Mouse (Mus musculus) olfactory bulb, adult 2 months (tissue): ENCODE results near the gene Ccdc9b. TPM values are rescaled to one million over a fixed set of nuclear protein-coding genes. Genes with fewer than 3 reads are reported as not detected.

Experiments used
- H3K27ac ChIP-seq: fragments of 200-500 bp; 2 replicates; pipeline ENCODE4 v1.5.1; 2012; ENCODE audit warnings: low read depth, low read length; ENCODE audit not compliant: insufficient read depth
- H3K4me1 ChIP-seq: fragments of 200-500 bp; 2 replicates; pipeline ENCODE4 v1.6.1; 2012; ENCODE audit warnings: low read length; ENCODE audit not compliant: control insufficient read depth, insufficient read depth
- H3K4me3 ChIP-seq: fragments of 200-500 bp; 2 replicates; pipeline ENCODE4 v1.5.1; 2012; ENCODE audit warnings: mild to moderate bottlenecking, low read depth, low read length, moderate library complexity; ENCODE audit not compliant: insufficient read depth
- CTCF ChIP-seq: fragments of 200-500 bp; IDR thresholded peaks from 2 replicates; pipeline ENCODE4 v1.5.1; 2012; ENCODE audit warnings: low read depth, mild to moderate bottlenecking, low read length, moderate library complexity; ENCODE audit not compliant: insufficient read depth
- POLR2A ChIP-seq: fragments of 200-500 bp; IDR thresholded peaks from 2 replicates; pipeline ENCODE4 v1.6.1; 2012; ENCODE audit warnings: mild to moderate bottlenecking, low read depth, low read length, moderate library complexity; ENCODE audit not compliant: insufficient read depth
- WGBS: fragments of 180-500 bp; shearing (Covaris S2); methylation state at CpG from one replicate; pipeline ENCODE4 v1.1.7; 2018; 5-methylcytosine and 5-hydroxymethylcytosine counted together
- polyA plus RNA-seq: library from polyadenylated mRNA; stranded (reverse); fragments of >200 nt; gene quantifications from 2 replicates; pipeline ENCODE4 v1.2.4, GENCODE M21; 2012; ENCODE audit warnings: low replicate concordance; ENCODE audit not compliant: missing spikeins, insufficient read depth, insufficient read length

The Ccdc9b gene
- polyA plus RNA-seq, 1 experiment: not detected

DNA sequence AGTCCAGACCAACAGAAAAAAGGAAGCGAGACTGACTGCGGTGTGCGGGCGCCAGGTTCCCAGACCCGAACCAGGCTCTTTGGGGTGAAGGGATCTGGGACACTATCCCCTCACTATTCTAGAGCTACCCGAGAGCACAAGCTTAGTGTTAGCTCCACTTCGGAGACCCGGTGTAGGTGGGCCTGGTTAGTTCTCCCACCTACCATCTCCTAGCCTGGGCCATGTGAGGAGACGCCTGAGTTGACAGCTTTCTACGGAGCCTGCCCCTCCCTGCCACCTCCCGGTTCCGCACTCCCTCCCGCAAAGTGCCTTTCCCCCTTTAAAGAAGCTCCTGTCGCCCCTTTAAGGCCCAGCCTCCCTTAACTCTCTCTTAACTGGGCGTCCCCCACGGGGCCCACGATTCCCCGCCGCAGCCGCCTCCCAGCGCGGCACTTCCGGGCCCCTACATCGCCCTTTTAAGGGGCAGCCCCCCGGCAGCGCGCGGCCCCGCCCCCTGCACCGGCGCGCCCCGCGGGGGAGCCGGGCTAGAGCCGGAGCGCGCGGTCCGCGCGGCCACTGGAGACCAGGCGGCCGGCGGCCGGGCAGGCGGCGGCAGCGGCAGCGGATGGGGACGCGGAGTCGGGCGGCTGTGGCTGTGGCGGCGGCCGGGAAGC is 17.1 kb downstream of the Ccdc9b start, which contains the start of gene Inafm2:
Gene Inafm2, plus strand, starts transcription at position 527 of the 653 bp plus-strand sequence.
- 11% methylated on average over 57 of the region's 57 CpGs for WGBS
- Histone ChIP-seq H3K27ac (peak within 1 kb of the TSS; percentile 24), H3K4me1 (peaks cover 18% of the 10 kb centered on the region), H3K4me3 (peak within 1 kb of the TSS; percentile 96)
- TF ChIP-seq POLR2A (peak; percentile 52), CTCF (no peak)

DNA sequence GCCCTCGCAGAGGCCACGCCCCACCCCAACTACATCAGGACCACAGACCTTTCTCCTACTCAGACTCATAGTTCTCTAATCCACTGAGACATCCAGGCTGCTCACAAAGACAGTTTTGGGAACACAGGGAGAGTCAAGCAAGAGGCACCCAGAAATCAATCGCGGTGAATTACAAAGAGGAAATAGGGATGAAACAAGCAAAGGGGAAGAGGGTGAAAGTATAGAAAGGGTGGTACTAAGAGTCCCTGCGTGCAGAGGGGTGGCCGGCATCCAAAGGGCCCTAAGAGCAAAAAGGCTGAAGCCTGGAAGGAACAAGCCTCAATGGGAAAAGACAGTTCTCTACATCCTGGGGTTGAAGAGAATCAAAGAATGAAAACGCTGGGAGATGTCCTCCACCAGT is 17.8 kb downstream of the Ccdc9b start:
- H3K4me1 ChIP-seq: peaks cover 15% of the 10 kb centered on the region
- no peak overlapping the region for H3K27ac ChIP-seq
- no peak for TF ChIP-seq CTCF
- TF ChIP-seq POLR2A: no peak
- H3K4me3 ChIP-seq: no peak overlapping the region
- 25% methylated on average over 7 of the region's 7 CpGs for WGBS

DNA sequence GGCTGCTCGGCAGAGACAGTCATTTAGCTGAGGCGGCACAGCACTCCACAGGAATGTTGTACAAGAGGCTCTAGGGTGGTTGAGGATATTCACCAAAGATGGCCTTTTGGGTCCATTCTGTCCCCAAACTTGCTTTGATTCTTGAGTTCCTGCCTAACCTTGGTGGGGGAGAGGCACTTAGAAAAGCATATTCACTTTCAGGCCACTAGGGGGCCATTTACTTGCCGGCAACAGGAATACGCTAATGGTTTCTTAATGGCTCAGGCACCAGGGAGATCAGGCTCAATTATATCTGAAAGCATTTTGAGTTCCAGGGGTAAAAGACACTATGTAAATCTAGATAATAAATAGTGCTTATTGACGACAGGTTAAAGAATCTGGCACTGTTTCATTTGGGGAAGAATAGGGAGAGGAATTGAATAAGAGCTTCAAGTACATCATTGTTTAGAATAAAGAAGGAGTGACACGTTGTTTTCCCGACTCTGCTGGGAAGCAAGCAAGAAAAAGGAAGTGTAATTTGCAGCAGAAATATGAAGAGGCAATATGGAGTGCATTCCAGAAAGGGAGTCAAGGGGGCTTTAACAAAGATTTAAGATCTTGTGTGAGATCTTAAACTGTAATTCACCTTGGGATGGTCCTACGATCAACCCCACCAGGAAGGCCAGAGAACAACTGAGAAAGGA is 19.1 kb downstream of the Ccdc9b start:
- Histone ChIP-seq H3K4me3 (no peak overlapping the region), H3K27ac (no peak overlapping the region), H3K4me1 (peaks cover 8% of the 10 kb centered on the region)
- TF ChIP-seq POLR2A (no peak), CTCF (no peak)
- 24% methylated on average over 8 of the region's 8 CpGs for WGBS

DNA sequence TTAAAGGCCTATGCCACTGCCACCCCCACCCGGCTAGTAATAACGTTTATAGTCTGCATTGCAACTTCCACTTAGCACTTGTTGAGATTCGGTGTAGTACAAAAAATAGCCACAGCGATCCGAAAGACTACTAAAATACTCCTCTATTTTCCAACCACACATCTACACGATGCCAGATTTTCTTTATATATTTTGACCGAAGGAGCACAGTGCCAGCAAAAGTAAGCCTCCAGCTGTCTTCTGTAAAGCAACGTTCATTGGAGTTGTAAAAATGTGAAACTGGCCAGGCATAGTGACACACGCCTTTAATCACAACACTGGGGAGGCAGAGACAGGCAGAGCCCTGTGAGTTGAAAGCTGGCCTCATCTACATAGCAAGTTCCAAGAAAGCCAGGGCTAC is 21.3 kb downstream of the Ccdc9b start:
- H3K27ac ChIP-seq: no peak overlapping the region
- no peak overlapping the region for H3K4me3 ChIP-seq
- 57% methylated on average over 9 of the region's 9 CpGs for WGBS
- peaks cover 6% of the 10 kb centered on the region for H3K4me1 ChIP-seq
- TF ChIP-seq CTCF: no peak
- no peak for TF ChIP-seq POLR2A

DNA sequence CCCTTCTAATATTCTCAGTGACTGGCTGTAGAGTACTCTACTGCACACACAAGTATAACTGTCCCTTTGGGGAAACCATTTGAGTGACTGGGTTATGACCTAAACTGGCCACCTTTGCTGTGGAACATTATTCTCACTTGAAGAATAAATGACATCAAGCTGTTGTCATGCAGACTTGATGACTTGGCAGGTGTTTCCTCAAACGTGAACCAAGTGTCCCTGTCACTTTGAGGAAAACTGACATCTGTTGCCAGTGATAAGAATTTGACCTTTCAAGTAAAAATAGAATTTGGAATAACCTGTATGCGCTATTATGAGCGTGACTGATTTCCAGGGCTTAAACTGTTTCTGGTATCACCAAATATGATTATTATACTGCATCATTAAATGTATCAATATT is 22.1 kb downstream of the Ccdc9b start:
- WGBS: 73% methylated on average over 3 of the region's 3 CpGs

DNA sequence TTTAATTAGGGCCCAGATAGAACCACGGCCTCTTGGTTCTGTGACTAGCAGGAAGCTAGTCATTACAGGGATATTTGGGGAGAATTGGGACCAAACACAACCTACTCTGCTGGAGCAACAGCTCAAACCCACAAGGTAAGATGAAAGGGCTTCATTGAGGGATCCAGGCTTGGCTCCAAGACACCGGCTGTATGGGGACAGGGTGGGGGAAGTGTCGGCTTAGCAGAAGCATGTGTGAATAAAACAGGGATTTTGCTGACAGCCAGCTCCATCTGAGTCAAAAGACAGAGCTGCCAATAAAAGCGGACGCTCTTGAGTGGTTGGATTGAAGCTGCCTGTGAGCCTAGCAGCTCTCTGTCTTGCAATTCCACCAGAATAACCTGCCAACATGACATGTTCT is 29.1 kb downstream of the Ccdc9b start:
- 48% methylated on average over 5 of the region's 5 CpGs for WGBS
- Histone ChIP-seq H3K4me1 (peaks cover 17% of the 10 kb centered on the region), H3K27ac (no peak overlapping the region), H3K4me3 (no peak overlapping the region)
- no peak for TF ChIP-seq POLR2A

More for the DNA sequence above, 22.1 kb downstream of the Ccdc9b start:
- TF ChIP-seq CTCF (no peak), POLR2A (no peak)
- Histone ChIP-seq H3K4me1 (peaks cover 6% of the 10 kb centered on the region), H3K4me3 (no peak overlapping the region), H3K27ac (no peak overlapping the region)

DNA sequence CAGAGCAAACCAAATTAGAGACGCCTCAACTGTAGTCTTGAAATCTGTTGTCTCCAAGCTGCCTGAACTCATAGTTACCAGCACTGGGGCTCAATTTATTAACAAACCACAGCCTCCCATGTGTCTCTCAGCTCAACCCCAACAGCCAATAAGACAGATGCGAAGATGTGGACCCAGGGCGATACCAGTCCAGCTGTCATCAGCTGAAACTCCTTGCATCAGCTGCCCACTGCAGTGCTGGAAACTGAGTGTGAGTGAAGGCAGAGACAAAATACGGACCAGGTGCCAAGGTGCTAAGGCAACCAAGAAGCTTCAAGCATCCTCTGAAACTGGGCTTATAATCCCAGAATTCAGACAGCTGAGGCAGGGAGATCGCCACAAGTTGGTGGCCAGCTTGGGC is 30.5 kb downstream of the Ccdc9b start:
- no peak overlapping the region for H3K4me3 ChIP-seq
- H3K27ac ChIP-seq: no peak overlapping the region
- H3K4me1 ChIP-seq: peaks cover 22% of the 10 kb centered on the region
- TF ChIP-seq POLR2A (no peak), CTCF (no peak)
- 70% methylated on average over 5 of the region's 5 CpGs for WGBS

DNA sequence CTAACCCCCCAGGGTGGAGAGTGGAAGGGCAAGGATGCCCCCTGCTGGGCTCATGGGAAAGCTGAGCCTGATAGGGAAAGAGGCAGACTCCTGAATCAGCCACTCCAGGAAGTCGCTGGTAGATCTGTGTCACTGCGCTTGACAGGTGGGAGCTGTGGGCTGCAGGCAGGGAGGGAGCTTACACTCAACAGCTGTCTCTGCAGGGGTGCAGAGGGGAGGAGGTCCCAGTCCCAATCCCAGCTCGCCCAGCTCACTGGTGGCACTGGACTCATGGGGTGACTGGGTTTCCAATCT is 31.9 kb downstream of the Ccdc9b start:
- no peak overlapping the region for H3K27ac ChIP-seq
- TF ChIP-seq POLR2A (no peak), CTCF (peak; percentile 90)

DNA sequence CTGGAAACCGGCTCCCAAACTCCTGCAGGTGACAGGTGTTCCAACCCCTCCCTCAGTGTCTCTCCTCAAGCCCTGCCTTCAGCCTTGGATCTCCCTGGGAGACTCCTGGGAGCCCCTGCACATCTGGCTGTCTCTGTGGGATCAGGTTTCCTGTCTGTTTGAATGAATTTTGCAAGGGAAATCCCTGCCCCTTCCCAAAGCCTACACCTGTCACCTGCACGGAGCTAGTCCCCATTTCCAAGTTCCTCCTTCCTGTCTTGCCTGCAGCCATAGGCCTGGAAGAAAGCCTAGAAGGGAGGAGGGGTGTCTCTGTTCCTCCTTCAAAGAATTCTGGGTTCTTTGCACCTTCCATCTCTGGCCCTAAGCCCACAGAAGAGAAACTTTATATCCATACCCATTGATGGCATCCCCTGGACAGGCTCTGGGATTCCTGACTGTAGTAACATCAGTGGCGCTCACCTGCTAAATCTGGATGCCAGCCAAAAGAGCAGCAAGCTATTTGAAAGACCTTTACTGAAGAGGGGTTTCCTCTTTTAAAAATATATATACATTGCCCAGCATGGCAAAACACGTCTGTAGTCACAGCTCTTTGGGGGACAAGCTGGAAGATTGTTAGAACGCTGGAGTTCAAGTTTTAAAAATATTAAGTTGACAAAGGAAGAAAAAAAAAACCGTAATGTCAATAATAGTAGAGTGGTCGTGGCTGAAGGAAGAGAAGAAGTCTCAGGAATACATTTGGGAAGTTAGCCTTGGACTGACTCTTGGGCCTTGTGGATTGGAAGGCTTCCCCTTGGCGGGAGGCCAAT is 32.4 kb downstream of the Ccdc9b start:
- TF ChIP-seq POLR2A (no peak), CTCF (no peak)
- Histone ChIP-seq H3K4me1 (peaks cover 22% of the 10 kb centered on the region), H3K27ac (no peak overlapping the region), H3K4me3 (no peak overlapping the region)
- 35% methylated on average over 8 of the region's 8 CpGs for WGBS

More for the DNA sequence above, 31.9 kb downstream of the Ccdc9b start:
- H3K4me3 ChIP-seq: no peak overlapping the region
- WGBS: 10% methylated on average over 3 of the region's 3 CpGs
- H3K4me1 ChIP-seq: peaks cover 22% of the 10 kb centered on the region
